Mouse (Mus musculus): ENCODE measurements at regions not wholly inside any gene's neighbourhood (a gene's known extent, or its start where the extent isn't known, plus 50 kb on each side); places are given as distances from the start of the nearest gene placed in this dataset.

DNA sequence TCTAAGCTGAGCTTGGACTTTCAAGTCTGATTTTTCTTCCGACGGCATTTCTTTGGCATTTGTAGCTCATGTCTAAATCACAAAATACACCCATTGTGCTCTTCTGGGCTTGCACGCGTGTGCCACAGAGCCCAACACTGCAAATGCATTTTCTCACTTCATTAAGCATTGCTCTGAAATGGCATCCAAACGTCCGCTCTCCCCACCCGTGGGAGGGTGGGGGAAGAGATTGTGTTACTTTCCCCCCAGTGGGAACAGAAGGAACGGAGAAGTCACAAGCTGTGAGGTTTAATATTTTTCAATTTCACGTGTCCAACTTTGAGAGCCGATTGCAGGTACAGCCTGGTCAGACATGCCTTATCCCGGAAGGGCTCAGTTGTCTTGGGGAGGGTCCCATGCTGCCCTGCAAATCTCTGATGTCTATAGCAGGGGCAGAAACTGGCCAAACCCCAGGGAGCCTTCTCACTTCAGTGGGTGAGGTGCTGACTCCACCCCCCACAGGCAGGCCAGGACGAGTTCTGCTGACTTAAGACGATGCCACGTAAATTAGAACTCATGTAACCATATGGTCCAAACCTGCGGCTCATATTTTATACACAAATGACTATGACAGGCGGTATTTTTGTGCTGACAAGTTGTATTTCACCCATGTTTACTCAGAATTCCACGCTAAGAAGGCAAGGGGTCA lies 371.5 kb upstream of the Nfe2l3 start:
- DNase-seq, result no peak

DNA sequence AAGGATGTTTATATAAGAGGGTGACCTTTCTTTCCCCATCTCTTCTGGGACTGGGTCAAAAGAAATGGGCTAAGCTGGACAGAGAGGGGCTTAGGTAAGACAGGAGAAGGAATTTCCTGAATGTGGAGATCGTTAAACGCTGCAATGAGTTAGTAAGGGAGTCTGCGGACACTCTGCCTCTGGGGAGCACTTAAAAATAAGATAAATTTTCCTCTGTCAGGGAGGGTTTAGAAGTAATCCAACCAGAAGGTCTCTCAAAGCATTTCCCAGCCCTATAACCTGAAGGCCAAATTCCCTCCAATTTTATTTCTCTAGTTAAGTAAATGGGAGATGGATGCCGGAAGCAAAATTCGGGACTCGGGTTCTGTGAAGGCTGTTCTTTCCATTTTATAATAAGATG lies 367.3 kb upstream of the Nfe2l3 start:
- no peak for DNase-seq

DNA sequence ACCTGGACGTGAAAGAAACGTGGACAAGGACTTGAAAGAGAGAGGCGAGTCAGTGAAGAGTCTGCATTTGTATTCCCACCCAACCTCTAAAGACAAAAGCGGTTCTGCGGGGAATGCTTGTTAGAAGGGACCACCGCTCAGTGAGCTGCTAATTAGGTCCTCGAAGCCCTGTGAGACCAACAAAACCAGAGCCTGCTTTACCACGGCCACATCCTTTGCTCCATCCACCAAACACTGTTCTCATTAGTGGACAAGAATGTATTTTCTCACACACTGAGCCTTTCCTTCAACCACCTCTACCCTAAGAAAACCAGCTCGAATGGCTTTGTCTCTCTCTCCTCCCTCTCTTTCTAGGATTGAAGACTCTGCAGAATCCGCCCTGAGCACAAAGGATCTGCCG lies 365.1 kb upstream of the Nfe2l3 start:
- no peak for DNase-seq

GRCm38 (mm10) chr6:51069945-51070344 lies 362.5 kb upstream of the Nfe2l3 start:
- no peak for DNase-seq

DNA sequence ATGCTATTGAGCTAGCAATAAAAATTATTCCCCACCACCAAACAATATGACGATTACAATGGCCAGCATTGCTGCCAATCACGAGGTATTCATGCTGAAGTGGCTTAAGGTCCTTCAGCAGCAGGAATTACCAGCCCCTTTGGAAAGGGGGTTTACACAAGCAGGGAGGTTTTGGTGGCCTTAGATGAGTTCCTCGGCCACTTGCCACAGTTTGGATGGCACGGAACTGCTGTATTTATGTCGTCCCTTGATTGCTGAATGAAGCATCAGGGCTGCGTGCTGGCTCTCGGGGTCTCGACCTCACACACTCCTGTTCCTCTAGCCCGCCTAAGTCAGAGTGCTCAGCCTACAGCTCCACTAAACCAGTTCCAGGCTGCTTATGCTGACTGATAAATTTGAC lies 361.2 kb upstream of the Nfe2l3 start:
- DNase-seq, result no peak

GRCm38 (mm10) chr6:51075026-51075425 lies 357.4 kb upstream of the Nfe2l3 start:
- DNase-seq, result no peak

DNA sequence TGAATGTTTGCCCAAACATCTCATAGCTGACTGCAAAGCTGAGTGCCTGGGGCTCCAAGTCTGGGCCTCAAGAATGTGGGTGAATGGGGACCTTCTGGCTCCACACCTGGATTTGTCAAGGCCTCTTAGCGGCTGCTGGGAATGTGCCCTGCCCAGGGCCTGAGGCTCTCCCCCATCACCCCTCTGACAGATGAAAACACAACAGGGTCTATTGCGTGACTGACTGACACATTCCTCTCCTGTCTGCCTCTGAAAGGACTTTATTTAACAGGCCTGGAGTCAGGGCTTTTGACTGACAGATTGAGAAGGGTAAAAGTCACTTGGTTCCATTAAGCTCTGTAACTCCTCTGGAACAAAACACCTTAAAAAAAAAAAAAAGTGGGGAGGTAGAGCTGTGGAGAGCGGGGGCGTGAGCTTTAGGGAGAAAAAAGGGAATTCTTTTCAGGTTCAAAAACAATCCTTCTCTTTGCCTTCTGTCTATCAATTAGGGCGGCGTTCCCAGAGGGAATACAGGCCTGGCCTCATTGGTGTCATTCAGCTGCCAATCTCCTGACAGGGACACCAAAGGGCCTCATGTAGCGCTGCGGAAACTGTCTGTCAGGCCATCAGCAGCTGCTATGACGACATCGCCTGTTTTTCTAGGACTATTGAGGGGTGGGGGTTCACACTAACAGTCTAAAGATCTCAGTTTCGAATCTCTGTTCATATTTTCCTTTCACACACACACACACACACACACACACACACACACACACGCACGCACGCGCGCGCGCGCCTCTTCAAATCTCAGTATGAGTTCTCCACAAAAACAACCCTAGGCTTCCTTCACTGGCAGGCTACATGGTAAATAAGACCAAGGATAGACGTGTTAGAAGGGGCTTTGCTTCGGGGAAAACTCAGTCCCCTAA lies 355.4 kb upstream of the Nfe2l3 start:
- no peak for DNase-seq

DNA sequence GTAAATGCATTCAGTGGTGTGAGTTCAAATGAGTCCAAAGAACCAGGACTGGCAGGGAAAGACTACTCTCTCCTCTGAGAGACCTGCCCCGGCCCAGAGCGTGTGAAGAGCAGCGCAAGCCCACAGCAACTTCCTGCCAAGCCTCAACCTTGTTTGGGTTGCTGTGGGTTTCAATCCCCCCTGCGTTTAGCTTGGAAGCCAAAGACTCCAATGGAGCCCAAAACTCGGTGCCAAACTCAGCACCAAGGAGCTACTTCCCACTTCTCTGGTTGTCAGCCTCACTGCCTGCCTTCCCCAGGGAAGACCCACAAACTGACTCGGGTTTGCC lies 354.7 kb upstream of the Nfe2l3 start:
- DNase-seq, result no peak

DNA sequence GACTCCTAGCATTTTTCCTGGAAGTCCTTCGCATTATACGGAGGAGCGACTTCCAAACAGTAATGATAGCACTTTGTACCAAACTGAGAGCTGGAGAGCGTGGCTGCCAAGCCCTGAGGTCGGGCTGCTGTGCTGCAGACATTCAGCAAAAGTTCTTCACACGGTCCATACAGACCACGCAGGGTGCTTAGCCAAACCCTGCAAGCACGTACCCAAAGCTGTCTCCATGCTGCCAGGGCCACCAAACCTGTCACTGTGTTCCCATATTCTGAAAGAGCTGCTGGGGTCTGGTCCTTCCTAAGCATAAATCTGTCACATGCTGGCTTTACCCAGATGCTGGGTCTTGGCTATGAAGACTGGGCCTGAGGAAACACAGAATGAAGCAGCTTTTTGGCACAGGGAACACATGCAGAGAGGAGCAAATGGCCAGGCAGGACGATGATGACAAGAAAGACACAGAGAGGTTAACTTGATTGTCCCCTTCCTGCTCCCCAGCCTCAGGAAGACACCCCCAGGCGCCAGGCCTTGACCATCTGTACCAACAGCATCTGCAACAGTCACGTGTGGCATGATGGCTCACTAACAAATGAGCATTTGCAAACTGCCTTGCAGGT lies 354.0 kb upstream of the Nfe2l3 start:
- no peak for DNase-seq

DNA sequence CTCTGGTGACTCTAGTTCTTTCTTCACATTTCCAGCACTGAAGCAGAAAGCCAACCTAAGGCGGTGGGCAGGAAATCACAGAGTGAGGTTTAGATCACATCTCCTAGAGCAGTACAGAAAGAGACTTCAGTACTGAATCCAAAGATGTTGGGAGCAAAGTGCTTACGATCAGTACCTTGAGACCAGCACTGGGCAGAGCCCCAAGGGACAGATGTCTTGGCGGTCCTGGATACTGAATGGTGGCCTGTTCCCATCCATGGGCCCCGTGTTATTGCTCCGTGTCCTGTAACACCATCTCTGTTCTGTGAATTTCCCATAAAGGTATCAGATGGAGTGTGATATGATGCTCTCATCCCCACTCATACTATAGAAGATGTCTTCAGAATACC lies 353.5 kb upstream of the Nfe2l3 start:
- DNase-seq, result no peak

DNA sequence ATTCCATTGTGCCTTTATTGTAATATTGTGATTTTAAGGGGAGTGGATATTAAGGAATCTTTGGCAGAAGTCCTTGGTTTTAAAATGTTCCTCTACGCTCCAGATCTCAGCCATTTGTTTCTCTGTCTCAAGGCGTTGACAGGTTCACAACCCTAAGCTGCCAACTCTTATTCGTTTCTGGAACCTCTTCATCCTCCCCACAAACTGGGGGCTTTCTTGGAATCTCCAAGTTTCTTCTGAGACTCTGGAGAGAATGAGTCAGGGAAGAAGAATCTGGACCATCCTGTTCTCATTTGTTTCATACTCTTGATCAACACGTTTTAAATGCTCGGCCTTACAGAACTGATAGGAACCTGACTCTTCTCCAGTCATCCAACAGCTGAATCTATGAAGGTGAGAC lies 351.4 kb upstream of the Nfe2l3 start:
- DNase-seq, result no peak

DNA sequence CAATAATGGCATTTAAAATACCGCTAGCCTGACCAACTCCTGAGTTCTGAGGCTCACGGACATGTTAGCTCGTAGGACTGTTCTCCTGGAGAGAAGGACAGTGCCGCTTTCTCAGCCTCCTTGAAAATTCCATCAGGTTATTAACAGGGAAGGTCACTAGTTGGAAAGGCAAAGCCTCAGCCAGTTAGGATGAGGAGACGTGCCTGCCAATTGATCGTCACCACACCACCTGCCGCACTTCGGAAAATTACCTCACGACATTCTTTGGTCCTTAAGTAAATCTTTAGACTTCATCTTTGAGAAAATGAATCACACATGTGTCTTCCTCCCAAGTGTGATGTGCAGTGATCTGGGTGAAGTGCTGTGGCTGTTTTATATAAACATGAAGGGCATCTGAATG lies 347.8 kb upstream of the Nfe2l3 start:
- DNase-seq, result no peak

DNA sequence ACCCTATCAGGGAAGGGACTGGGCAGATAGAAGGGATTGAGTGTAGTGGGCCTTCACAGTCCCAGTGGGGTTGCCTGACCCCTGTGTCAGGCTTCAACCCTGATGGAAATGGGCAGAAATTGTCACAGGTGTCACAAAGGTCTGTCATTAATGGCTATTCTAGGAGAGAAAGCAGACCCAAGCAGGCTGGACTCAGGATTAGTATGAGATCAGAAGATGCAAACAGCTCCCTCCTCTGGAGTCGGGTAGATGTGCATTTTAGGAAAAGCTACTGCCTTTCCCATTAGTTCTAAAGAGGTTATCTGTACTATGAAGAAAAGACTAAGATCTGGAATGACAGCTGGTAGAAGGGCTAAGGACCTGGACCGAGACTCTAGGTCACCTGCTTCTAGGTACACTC lies 346.9 kb upstream of the Nfe2l3 start:
- DNase-seq, result no peak

DNA sequence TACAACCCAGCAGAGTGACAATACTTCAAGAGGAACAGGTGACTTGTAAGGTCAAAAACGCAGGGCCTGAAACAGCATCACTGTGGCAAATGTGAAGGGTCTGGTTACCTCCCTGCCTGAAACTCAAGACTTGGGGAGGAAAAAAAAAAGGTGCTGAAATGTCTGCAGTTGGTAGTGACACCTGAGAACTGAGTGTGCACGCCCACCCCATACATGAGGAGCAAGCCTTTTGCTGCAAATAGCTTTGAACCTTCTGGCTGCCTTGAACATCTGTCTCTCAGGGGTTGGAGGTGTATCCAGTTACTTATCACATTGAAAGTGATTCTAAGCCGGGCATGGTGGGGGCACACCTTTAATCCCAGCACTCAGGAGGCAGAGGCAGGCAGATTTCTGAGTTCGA lies 346.1 kb upstream of the Nfe2l3 start:
- DNase-seq, result no peak

- DNase-seq, result no peak
Observed at GRCm38 (mm10) chr6:51087806-51088205, 344.7 kb upstream of the Nfe2l3 start.

- DNase-seq, result no peak
Observed at GRCm38 (mm10) chr6:51088641-51089372, 343.7 kb upstream of the Nfe2l3 start.

DNA sequence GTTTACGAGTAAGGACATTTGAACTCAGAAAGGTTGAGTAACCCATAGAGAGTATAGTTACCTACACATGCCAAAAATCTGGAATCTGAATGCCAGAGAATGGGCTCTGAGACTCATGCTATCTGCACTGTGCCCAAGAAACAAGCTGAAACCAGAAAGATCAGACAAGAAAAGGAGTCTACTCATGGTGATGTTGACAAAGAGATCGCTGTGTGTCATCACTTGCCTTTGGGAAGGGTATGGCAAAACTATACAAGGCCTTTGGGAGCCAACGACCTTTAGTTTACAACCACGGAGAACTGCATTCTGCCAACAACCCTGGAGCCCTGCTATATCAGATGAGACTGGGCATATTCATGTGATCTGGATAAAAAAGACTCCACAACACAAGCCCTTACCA lies 339.3 kb upstream of the Nfe2l3 start:
- no peak for DNase-seq

DNA sequence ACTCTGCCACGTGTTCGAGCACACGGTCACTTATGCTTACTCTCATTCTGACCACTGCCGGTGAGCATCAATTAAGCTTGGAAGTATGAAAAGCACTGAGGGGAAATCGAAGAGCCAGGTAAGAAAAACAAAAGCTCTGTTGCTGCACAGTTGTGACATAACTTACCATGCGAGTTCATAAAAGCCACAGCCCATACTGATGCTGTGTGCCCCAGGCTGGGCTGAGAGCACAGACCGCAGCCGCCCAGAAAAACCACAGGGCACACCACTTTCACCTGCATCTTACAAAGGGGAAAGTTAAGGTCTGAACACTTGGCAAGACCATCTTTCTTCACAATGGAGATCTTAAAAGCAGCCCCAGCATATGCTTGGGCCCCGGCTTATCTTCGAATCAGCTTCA lies 338.2 kb upstream of the Nfe2l3 start:
- no peak for DNase-seq

DNA sequence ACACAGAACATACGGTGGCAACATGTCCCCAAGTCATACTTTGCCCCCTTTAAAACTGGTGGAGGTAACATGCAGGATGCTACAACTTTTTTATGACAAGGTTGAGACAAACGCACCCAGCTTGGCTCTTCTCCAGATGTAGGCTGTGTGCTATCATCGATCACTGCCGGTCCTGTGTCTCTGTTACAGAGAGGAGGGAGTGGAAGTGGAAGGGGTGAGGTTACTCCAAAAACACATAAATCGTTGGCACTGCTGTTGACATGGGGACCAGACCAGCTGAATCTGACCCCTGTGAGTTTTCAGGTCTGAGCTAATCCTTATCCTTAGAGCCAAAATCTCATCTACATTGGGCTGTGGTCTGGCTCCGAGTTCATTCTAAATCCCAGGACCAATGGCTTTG lies 335.0 kb upstream of the Nfe2l3 start:
- no peak for DNase-seq

DNA sequence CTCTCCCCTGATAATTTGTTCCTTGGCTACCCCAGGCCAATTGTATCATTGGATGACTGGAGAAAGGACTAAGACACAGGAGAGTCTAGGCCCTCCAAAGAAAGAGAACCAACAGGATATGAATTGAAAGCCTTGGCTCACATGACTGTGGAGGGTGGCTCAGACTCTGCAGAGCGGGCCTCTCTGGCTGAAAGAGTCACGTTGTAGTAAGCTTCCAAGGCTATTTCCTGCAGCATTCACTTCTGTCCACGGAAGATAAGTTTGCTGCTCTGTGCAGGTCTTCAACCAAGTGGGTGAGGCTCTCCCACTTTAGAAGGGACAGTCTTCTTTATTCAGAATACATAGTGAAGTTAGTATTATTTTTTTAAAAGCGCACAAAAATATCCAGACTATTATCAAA lies 332.1 kb upstream of the Nfe2l3 start:
- DNase-seq, result no peak

DNA sequence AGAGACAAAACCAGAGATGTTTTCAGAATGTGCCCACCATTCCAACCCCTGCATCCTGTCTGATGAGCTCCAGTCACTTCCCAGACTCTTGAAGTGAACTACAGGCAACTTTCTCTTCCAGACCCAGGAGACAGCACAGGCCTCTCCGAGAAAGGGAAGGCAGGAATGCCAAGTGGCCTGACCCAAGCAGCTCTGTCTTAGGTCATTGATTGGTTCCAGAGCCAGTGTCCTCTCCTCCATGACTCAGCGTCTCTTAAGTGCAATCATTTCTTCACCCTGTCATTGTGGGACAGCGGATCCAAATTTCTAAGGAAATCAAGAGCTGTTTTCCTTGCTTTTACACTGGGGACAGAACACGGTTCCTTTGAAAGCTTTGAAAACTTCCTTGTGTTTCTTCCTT lies 329.2 kb upstream of the Nfe2l3 start:
- no peak for DNase-seq

DNA sequence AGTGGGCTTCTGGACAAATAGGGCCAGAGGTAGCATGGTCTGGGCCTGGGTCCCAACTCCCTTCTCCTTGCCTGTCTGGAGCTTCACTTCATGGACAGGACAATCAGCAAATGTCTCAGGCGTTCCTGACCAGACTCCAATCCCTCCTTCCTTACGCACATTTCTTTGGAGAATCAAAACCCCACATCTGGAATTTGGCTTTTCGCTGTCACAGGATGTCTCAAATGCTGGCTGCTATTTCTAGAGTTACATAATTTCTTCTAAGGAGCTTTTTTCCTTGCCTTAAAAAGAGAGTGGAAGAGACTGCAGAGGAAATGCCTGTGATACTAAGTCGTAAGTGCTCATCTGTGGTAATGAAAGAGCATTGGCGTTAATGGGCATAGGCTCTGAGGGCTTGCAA lies 328.1 kb upstream of the Nfe2l3 start:
- DNase-seq, result no peak

DNA sequence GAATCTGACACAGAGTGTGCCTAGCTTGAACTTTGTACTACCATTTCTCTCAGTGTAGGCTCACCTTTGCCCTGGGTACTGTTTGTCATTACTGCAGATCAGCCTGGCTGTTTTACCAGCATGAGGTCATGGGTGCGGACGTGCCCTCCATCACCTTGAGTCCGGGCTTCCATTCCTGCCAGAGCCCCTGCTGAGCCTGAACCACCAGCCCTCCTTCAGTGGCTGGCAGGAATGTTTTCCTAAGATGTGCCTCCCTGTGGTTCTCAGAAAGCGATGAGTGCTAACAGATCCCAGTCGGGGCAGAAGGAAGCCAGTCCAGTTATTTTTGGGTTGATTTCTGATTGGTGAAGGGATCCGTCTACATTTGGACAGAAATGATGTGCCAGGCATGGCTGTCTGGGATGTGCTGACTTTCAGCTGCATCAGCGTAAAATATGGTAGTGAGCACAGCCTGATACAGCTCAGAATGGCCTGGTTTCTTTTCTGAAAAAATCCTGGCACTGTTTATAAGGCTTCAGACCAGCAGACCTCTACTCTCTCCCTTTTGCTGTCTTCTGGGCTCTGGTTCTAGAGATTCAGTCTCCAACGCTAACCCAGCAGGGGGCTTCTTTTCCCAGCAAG lies 324.0 kb upstream of the Nfe2l3 start:
- no peak for DNase-seq

Measured in layer of hippocampus, postnatal 36 days (tissue).